Mouse (Mus musculus) liver (tissue): Measurements from ENCODE around the gene Rapgef2.

Source experiments
- DNase-seq: peaks from one replicate; pipeline ENCODE4 v3.0.0-alpha.2; 2020; ENCODE audit warnings: mixed read lengths

The Rapgef2 gene

GRCm38 (mm10) chr3:79286376-79287107 lies at the start of gene Rapgef2:
Rapgef2 (minus strand) TSS chr3:79286517.
- DNase-seq: peak; percentile 72

GRCm38 (mm10) chr3:79333643-79334200 lies 47.4 kb upstream of the Rapgef2 start:
- no peak for DNase-seq

- no peak for DNase-seq
Measured at GRCm38 (mm10) chr3:79333051-79333450, 46.7 kb upstream of the Rapgef2 start.

- DNase-seq: no peak
Measured at GRCm38 (mm10) chr3:79329691-79330315, 43.5 kb upstream of the Rapgef2 start.

GRCm38 (mm10) chr3:79324697-79325526 lies 38.6 kb upstream of the Rapgef2 start:
- no peak for DNase-seq

GRCm38 (mm10) chr3:79314006-79314698 lies 27.8 kb upstream of the Rapgef2 start:
- DNase-seq: no peak

- no peak for DNase-seq
Measured at GRCm38 (mm10) chr3:79311895-79312294, 25.6 kb upstream of the Rapgef2 start.

- no peak for DNase-seq
Measured at GRCm38 (mm10) chr3:79310184-79310583, 23.9 kb upstream of the Rapgef2 start.

- no peak for DNase-seq
Measured at GRCm38 (mm10) chr3:79308605-79309004, 22.3 kb upstream of the Rapgef2 start.

GRCm38 (mm10) chr3:79299401-79299800 lies 13.1 kb upstream of the Rapgef2 start:
- no peak for DNase-seq

- no peak for DNase-seq
Measured at GRCm38 (mm10) chr3:79297281-79297680, 11.0 kb upstream of the Rapgef2 start.

- DNase-seq: no peak
Measured at GRCm38 (mm10) chr3:79296586-79296985, 10.3 kb upstream of the Rapgef2 start.

- no peak for DNase-seq
Measured at GRCm38 (mm10) chr3:79296049-79296448, 9.7 kb upstream of the Rapgef2 start.

- no peak for DNase-seq
Measured at GRCm38 (mm10) chr3:79294701-79295100, 8.4 kb upstream of the Rapgef2 start.

- DNase-seq: no peak
Measured at GRCm38 (mm10) chr3:79293023-79293422, 6.7 kb upstream of the Rapgef2 start.

GRCm38 (mm10) chr3:79289050-79289449 lies 2.7 kb upstream of the Rapgef2 start:
- DNase-seq: no peak

- DNase-seq: no peak
Measured at GRCm38 (mm10) chr3:79287699-79288458, 1.6 kb upstream of the Rapgef2 start.

- DNase-seq: peak; percentile 90
Measured at GRCm38 (mm10) chr3:79287108-79287576, 825 bp upstream of the Rapgef2 start.

- DNase-seq: no peak
Measured at GRCm38 (mm10) chr3:79286031-79286375, 314 bp downstream of the Rapgef2 start.

- no peak for DNase-seq
Measured at GRCm38 (mm10) chr3:79285097-79285675, 1.1 kb downstream of the Rapgef2 start.

GRCm38 (mm10) chr3:79283976-79284375 lies 2.3 kb downstream of the Rapgef2 start:
- no peak for DNase-seq
